In genomic region chr10:80071516-80071900, GRCm38 (mm10) we compare ENCODE assay signal across 9 mouse cellular contexts. TPM values are rescaled to one million over a fixed set of nuclear protein-coding genes. Genes with fewer than 3 reads are reported as not detected.
DNase-seq lines count a peak whose midpoint lies in the region; ATAC-seq and TF ChIP-seq lines count a peak whose summit lies in the region.
"Had no signal": no experiment of that assay in that cellular context is flagged by ENCODE, and none has a peak within 500 bp of the region (broad histone marks: within the 10 kb centered on the region; RNA-seq: fewer than 3 reads in every experiment).

No protein-coding gene starts in this region.

- no peak for TF ChIP-seq POLR2A in heart, adult 2 months (IDR thresholded peaks at IDR 0.05; ENCODE audit: insufficient read depth, low read depth, low read length)
- TF ChIP-seq POLR2A in small intestine, adult 2 months (IDR thresholded peaks at IDR 0.05; ENCODE audit: low read depth, low read length) = no peak

- H3K9me3 ChIP-seq in midbrain, embryonic 12.5 days = no peaks in the 10 kb centered on the region
- no peaks in the 10 kb centered on the region for H3K9me3 ChIP-seq in midbrain, postnatal 0 days (ENCODE audit: low read length)
- H3K9me3 ChIP-seq in intestine, embryonic 14.5 days (ENCODE audit: control insufficient read depth, low read length) = no peaks in the 10 kb centered on the region

- intact Hi-C loops in heart, adult 2 months (cut with DNase I) = loop anchor here (2.0 kb wide), 1 partner anchor 15 kb away; no protein-coding TSS in a partner anchor
- intact Hi-C loops in heart, postnatal 14 days (cut with DNase I) = loop anchor here (5.0 kb wide), 1 partner anchor 41 kb away; no protein-coding TSS in a partner anchor
- intact Hi-C loops in gastrocnemius, postnatal 14 days (cut with DNase I; ENCODE audit: low total_unique reads) = no loop called here

- peak overlapping the region; percentile 94 for H3K27ac ChIP-seq in heart, adult 2 months
- H3K27ac ChIP-seq in midbrain, embryonic 12.5 days (replicated peaks) = 0 out of 2 replicates have a peak overlapping the region, but pooled peaks have one; percentile 25
- H3K27ac ChIP-seq in midbrain, postnatal 0 days (ENCODE audit: low read depth, low read length) = no peak overlapping the region
- H3K27ac ChIP-seq in intestine, embryonic 14.5 days (ENCODE audit: low read depth) = peak overlapping the region; percentile 64
- peak overlapping the region; percentile 67 for H3K27ac ChIP-seq in small intestine, adult 2 months (ENCODE audit: insufficient read depth, low read depth, low read length)

- ATAC-seq in midbrain, embryonic 12.5 days (ENCODE audit: low FRiP score, low read depth) = no peak
- ATAC-seq in midbrain, postnatal 0 days (ENCODE audit: low FRiP score) = no peak
- no peak for ATAC-seq in intestine, embryonic 14.5 days (replicated peaks; ENCODE audit: low FRiP score, low TSS enrichment, low read depth)

- DNase-seq in heart, adult 2 months = peak in 1 of 2 experiments; percentile 44
- no peak for DNase-seq in heart, postnatal 14 days
- no peak for DNase-seq in midbrain, postnatal 0 days (ENCODE audit: low spot score)
- DNase-seq in intestine, embryonic 14.5 days (ENCODE audit: low spot score) = no peak
- no peak for DNase-seq in gastrocnemius, postnatal 14 days
- DNase-seq in natural killer cell, adult 2 months (ENCODE audit: low spot score in 2 of 2) = no peak

- H3K79me2 ChIP-seq in heart, adult 2 months (replicated peaks; ENCODE audit: control insufficient read depth, insufficient read depth, low read length) = no peaks in the 10 kb centered on the region

- H3K36me3 ChIP-seq in heart, adult 2 months (ENCODE audit: control insufficient read depth, insufficient read depth, low read length) = 0 out of 2 replicates have a peak, but pooled peaks cover 2% of the 10 kb centered on the region
- H3K36me3 ChIP-seq in midbrain, embryonic 12.5 days = no peaks in the 10 kb centered on the region
- peaks cover 15% of the 10 kb centered on the region for H3K36me3 ChIP-seq in midbrain, postnatal 0 days (ENCODE audit: insufficient read depth, low read length)
- H3K36me3 ChIP-seq in intestine, embryonic 14.5 days (ENCODE audit: control insufficient read depth, insufficient read depth, low read length) = peaks cover 9% of the 10 kb centered on the region
- H3K36me3 ChIP-seq in small intestine, adult 2 months (ENCODE audit: control insufficient read depth, insufficient read depth, low read length) = peaks cover 52% of the 10 kb centered on the region

- no peak overlapping the region for H3K4me3 ChIP-seq in heart, adult 2 months
- no peak overlapping the region for H3K4me3 ChIP-seq in midbrain, embryonic 12.5 days
- H3K4me3 ChIP-seq in midbrain, postnatal 0 days (ENCODE audit: low read depth, low read length) = no peak overlapping the region
- H3K4me3 ChIP-seq in intestine, embryonic 14.5 days (ENCODE audit: low read depth, low read length) = no peak overlapping the region
- H3K4me3 ChIP-seq in small intestine, adult 2 months (ENCODE audit: low read depth, low read length) = no peak overlapping the region

- H3K9ac ChIP-seq in heart, adult 2 months (ENCODE audit: low read depth, low read length) = peak overlapping the region; percentile 7; the same call in 1 of the 2 replicates
- H3K9ac ChIP-seq in midbrain, embryonic 12.5 days (replicated peaks) = no peak overlapping the region; the same call in 1 of the 2 replicates
- no peak overlapping the region for H3K9ac ChIP-seq in midbrain, postnatal 0 days (replicated peaks; ENCODE audit: low read length, poor library complexity, severe bottlenecking)
- 0 out of 2 replicates have a peak overlapping the region, but pooled peaks have one; percentile 10 for H3K9ac ChIP-seq in intestine, embryonic 14.5 days (ENCODE audit: low read length)

- no peak for TF ChIP-seq EP300 in heart, adult 2 months (IDR thresholded peaks at IDR 0.05; ENCODE audit: insufficient read depth, low read depth, low read length)

- WGBS in heart, adult 2 months = 26% methylated on average over 3 of the region's 3 CpGs
- WGBS in midbrain, embryonic 12.5 days = 93% methylated on average over 3 of the region's 3 CpGs
- WGBS in midbrain, postnatal 0 days = 83% methylated on average over 3 of the region's 3 CpGs
- WGBS in intestine, embryonic 14.5 days = 88% methylated on average over 3 of the region's 3 CpGs
- 44% methylated on average over 3 of the region's 3 CpGs for WGBS in small intestine, adult 2 months

- peaks cover 23% of the 10 kb centered on the region for H3K4me1 ChIP-seq in heart, adult 2 months (ENCODE audit: control insufficient read depth, insufficient read depth, low read length)
- peaks cover 7% of the 10 kb centered on the region for H3K4me1 ChIP-seq in midbrain, embryonic 12.5 days
- no peaks in the 10 kb centered on the region for H3K4me1 ChIP-seq in midbrain, postnatal 0 days (ENCODE audit: insufficient read depth, low read length)
- H3K4me1 ChIP-seq in intestine, embryonic 14.5 days (replicated peaks; ENCODE audit: control insufficient read depth, insufficient read depth, low read length) = peaks cover 13% of the 10 kb centered on the region
- peaks cover 32% of the 10 kb centered on the region for H3K4me1 ChIP-seq in small intestine, adult 2 months (ENCODE audit: control insufficient read depth, insufficient read depth, insufficient read length, low read length)

- no peaks in the 10 kb centered on the region for H3K27me3 ChIP-seq in heart, adult 2 months (ENCODE audit: control insufficient read depth, insufficient read depth, low read length)
- no peaks in the 10 kb centered on the region for H3K27me3 ChIP-seq in midbrain, embryonic 12.5 days
- H3K27me3 ChIP-seq in midbrain, postnatal 0 days (ENCODE audit: insufficient read depth, low read length) = no peaks in the 10 kb centered on the region
- no peaks in the 10 kb centered on the region for H3K27me3 ChIP-seq in intestine, embryonic 14.5 days (replicated peaks; ENCODE audit: control insufficient read depth, insufficient read depth, low read length)
- no peaks in the 10 kb centered on the region for H3K27me3 ChIP-seq in small intestine, adult 2 months (ENCODE audit: control insufficient read depth, insufficient read depth, low read length)
- H3K27me3 ChIP-seq: CH12.LX had no signal

- H3K4me2 ChIP-seq in midbrain, embryonic 12.5 days (replicated peaks) = no peak overlapping the region
- H3K4me2 ChIP-seq in midbrain, postnatal 0 days (ENCODE audit: low read depth, low read length, poor library complexity, severe bottlenecking) = no peak overlapping the region
- H3K4me2 ChIP-seq in intestine, embryonic 14.5 days (ENCODE audit: low read length) = no peak overlapping the region

- TF ChIP-seq CTCF in heart, adult 2 months (IDR thresholded peaks at IDR 0.05) = no peak
- TF ChIP-seq CTCF in midbrain, postnatal 0 days (IDR thresholded peaks at IDR 0.05) = no peak
- no peak for TF ChIP-seq CTCF in small intestine, adult 2 months (IDR thresholded peaks at IDR 0.05; ENCODE audit: extremely low read depth, insufficient read length, insufficient replicate concordance, low read depth, low read length)

RNA-seq across cellular contexts. Expression of gene Gpx4, which starts 24.5 kb away (rescaled TPM):
- 1,000 to 10,000 TPM in 1 of 2 experiments, 100 to 1,000 TPM in 1; 832 to 1,055 TPM for total RNA-seq in heart, adult 2 months (2021)
- polyA plus RNA-seq in heart, adult 2 months (2012; rRNA removed) = 860 and 993 TPM in 2 replicates
- 100 to 1,000 TPM; 636 to 681 TPM for total RNA-seq in heart, postnatal 14 days (2021)
- 483 and 524 TPM in 2 replicates for polyA plus RNA-seq in midbrain, embryonic 12.5 days (2016; fragmentation: Nextera tagmentation; extraction: Ambion mirVana)
- total RNA-seq in midbrain, postnatal 0 days (2014; rRNA removed) = 350 TPM in 2 replicates
- polyA plus RNA-seq in midbrain, postnatal 0 days (2015; fragmentation: Nextera tagmentation; extraction: Ambion mirVana) = 635 and 741 TPM in 2 replicates
- polyA plus RNA-seq in intestine, embryonic 14.5 days (2014; fragmentation: Nextera tagmentation; extraction: Ambion mirVana) = 607 and 623 TPM in 2 replicates
- 388 and 646 TPM in 2 replicates for polyA plus RNA-seq in small intestine, adult 2 months (2012; rRNA removed)
- 100 to 1,000 TPM; 389 TPM for total RNA-seq in gastrocnemius, postnatal 14 days (2021)

RNA-seq across cellular contexts. Expression of gene Polr2e, which starts 31.9 kb away (rescaled TPM):
- 10 to 100 TPM; 78.3 to 89.8 TPM for total RNA-seq in heart, adult 2 months (2021)
- 182 and 194 TPM in 2 replicates for polyA plus RNA-seq in heart, adult 2 months (2012; rRNA removed)
- 10 to 100 TPM; 68.6 to 73.5 TPM for total RNA-seq in heart, postnatal 14 days (2021)
- polyA plus RNA-seq in midbrain, embryonic 12.5 days (2016; fragmentation: Nextera tagmentation; extraction: Ambion mirVana) = 172 and 173 TPM in 2 replicates
- total RNA-seq in midbrain, postnatal 0 days (2014; rRNA removed) = 66.4 and 76.0 TPM in 2 replicates
- 126 and 135 TPM in 2 replicates for polyA plus RNA-seq in midbrain, postnatal 0 days (2015; fragmentation: Nextera tagmentation; extraction: Ambion mirVana)
- polyA plus RNA-seq in intestine, embryonic 14.5 days (2014; fragmentation: Nextera tagmentation; extraction: Ambion mirVana) = 255 and 274 TPM in 2 replicates
- 140 and 186 TPM in 2 replicates for polyA plus RNA-seq in small intestine, adult 2 months (2012; rRNA removed)
- total RNA-seq in gastrocnemius, postnatal 14 days (2021) = 10 to 100 TPM; 45.3 to 55.6 TPM

RNA-seq across cellular contexts. Expression of gene Sbno2, which starts 33.9 kb away (rescaled TPM):
- 10 to 100 TPM; 10.6 to 11.2 TPM for total RNA-seq in heart, adult 2 months (2021)
- 16.9 and 18.0 TPM in 2 replicates for polyA plus RNA-seq in heart, adult 2 months (2012; rRNA removed)
- 10 to 100 TPM; 13.5 to 14.0 TPM for total RNA-seq in heart, postnatal 14 days (2021)
- 14.7 and 15.7 TPM in 2 replicates for polyA plus RNA-seq in midbrain, embryonic 12.5 days (2016; fragmentation: Nextera tagmentation; extraction: Ambion mirVana)
- 24.3 TPM in 2 replicates for total RNA-seq in midbrain, postnatal 0 days (2014; rRNA removed)
- polyA plus RNA-seq in midbrain, postnatal 0 days (2015; fragmentation: Nextera tagmentation; extraction: Ambion mirVana) = 7.6 TPM in 2 replicates
- 14.1 TPM in 2 replicates for polyA plus RNA-seq in intestine, embryonic 14.5 days (2014; fragmentation: Nextera tagmentation; extraction: Ambion mirVana)
- 61.2 and 126 TPM in 2 replicates for polyA plus RNA-seq in small intestine, adult 2 months (2012; rRNA removed)
- total RNA-seq in gastrocnemius, postnatal 14 days (2021) = 1 to 10 TPM; 6.2 to 6.3 TPM

RNA-seq across cellular contexts. Expression of gene Stk11, which starts 44.1 kb away (rescaled TPM):
- 100 to 1,000 TPM; 140 to 161 TPM for total RNA-seq in heart, adult 2 months (2021)
- 127 and 144 TPM in 2 replicates for polyA plus RNA-seq in heart, adult 2 months (2012; rRNA removed)
- 100 to 1,000 TPM; 105 to 118 TPM for total RNA-seq in heart, postnatal 14 days (2021)
- polyA plus RNA-seq in midbrain, embryonic 12.5 days (2016; fragmentation: Nextera tagmentation; extraction: Ambion mirVana) = 16.7 and 20.3 TPM in 2 replicates
- total RNA-seq in midbrain, postnatal 0 days (2014; rRNA removed) = 84.0 and 97.3 TPM in 2 replicates
- 12.3 and 12.4 TPM in 2 replicates for polyA plus RNA-seq in midbrain, postnatal 0 days (2015; fragmentation: Nextera tagmentation; extraction: Ambion mirVana)
- polyA plus RNA-seq in intestine, embryonic 14.5 days (2014; fragmentation: Nextera tagmentation; extraction: Ambion mirVana) = 27.0 and 27.5 TPM in 2 replicates
- 77.5 and 124 TPM in 2 replicates for polyA plus RNA-seq in small intestine, adult 2 months (2012; rRNA removed)
- 10 to 100 TPM; 87.6 to 98.0 TPM for total RNA-seq in gastrocnemius, postnatal 14 days (2021)

RNA-seq across cellular contexts. Expression of gene Arhgap45, which starts 55.1 kb away (rescaled TPM):
- 1 to 10 TPM; 3.5 to 5.1 TPM for total RNA-seq in heart, adult 2 months (2021)
- polyA plus RNA-seq in heart, adult 2 months (2012; rRNA removed) = 8.9 and 16.6 TPM in 2 replicates
- total RNA-seq in heart, postnatal 14 days (2021) = 10 to 100 TPM in 1 of 2 experiments, 1 to 10 TPM in 1; 4.9 to 11.3 TPM
- 4.5 and 5.6 TPM in 2 replicates for polyA plus RNA-seq in midbrain, embryonic 12.5 days (2016; fragmentation: Nextera tagmentation; extraction: Ambion mirVana)
- 1.7 and 2.4 TPM in 2 replicates for total RNA-seq in midbrain, postnatal 0 days (2014; rRNA removed)
- 1.2 and 1.6 TPM in 2 replicates for polyA plus RNA-seq in midbrain, postnatal 0 days (2015; fragmentation: Nextera tagmentation; extraction: Ambion mirVana)
- 6.8 and 8.0 TPM in 2 replicates for polyA plus RNA-seq in intestine, embryonic 14.5 days (2014; fragmentation: Nextera tagmentation; extraction: Ambion mirVana)
- 23.2 and 36.8 TPM in 2 replicates for polyA plus RNA-seq in small intestine, adult 2 months (2012; rRNA removed)
- 1 to 10 TPM; 1.7 to 1.9 TPM for total RNA-seq in gastrocnemius, postnatal 14 days (2021)

Comparison
In these comparisons a context has a peak if more than half of its experiments do, and no peak if none do; other contexts are left out.
1. H3K9ac ChIP-seq: peak in heart, adult 2 months (single experiment) and intestine, embryonic 14.5 days (single experiment); none in midbrain, embryonic 12.5 days (single experiment) and midbrain, postnatal 0 days (single experiment).